Mouse (Mus musculus) heart, adult 18-20 months (tissue): ENCODE results near the gene Meox2. TPM values are rescaled to one million over a fixed set of nuclear protein-coding genes. Genes with fewer than 3 reads are reported as not detected.
"Not testable (repeated sequence)": the region's sequence is repeated elsewhere in the genome, so short reads cannot be mapped to it uniquely, and the experiment has no call there.

ENCODE experiments used
- DNase-seq, 2 experiments: peaks; one replicate each; pipeline ENCODE4 v3.0.0; 2021 to 2022; ENCODE audit warnings: mixed read lengths in 1 of 2
- long read RNA-seq, 2 experiments: library from polyadenylated mRNA; stranded (forward); transcript quantifications; one replicate each; pipeline ENCODE4 v2.0.0; 2021
- total RNA-seq, 2 experiments: library from RNA; stranded (reverse); gene quantifications; 2 replicates each; pipeline ENCODE4 v1.2.3; 2021

The Meox2 gene
- 1 to 10 TPM; 5.8 to 8.5 TPM for total RNA-seq
- long read RNA-seq, experiment 1, transcript Meox2-201 (3 exons, 2,360 nt): major isoform, 11 of 11 reads
- long read RNA-seq, experiment 1, partial matches to known transcripts: 0 of 11 reads
- long read RNA-seq, experiment 1, other reads (novel, unspliced or antisense): 0 of 11 reads
- long read RNA-seq, experiment 2, partial matches to known transcripts: 0 of 2 reads
- long read RNA-seq, experiment 2, other reads (novel, unspliced or antisense): 0 of 2 reads

DNA sequence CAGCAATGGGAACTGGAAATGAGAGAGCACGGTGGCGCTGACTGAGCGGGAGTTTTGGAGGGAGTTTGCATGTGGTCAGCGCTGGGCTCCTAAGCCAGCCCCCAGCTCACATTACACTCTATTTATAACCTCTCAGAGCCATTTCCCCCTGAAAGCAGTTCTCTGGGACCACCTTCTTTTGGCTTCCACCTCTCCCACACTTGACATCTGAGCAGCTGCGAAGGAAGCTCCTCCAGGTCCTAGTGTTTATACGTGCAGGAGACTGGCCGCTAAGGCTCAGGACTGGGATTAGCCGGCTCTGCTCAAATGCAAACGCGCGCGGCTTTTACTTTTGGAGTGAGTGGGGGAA lies at the start of gene Meox2:
Gene Meox2, plus strand, starts transcription at position 151 of the 349 bp plus-strand sequence.
- peak in 1 of 2 experiments; percentile 83 for DNase-seq

DNA sequence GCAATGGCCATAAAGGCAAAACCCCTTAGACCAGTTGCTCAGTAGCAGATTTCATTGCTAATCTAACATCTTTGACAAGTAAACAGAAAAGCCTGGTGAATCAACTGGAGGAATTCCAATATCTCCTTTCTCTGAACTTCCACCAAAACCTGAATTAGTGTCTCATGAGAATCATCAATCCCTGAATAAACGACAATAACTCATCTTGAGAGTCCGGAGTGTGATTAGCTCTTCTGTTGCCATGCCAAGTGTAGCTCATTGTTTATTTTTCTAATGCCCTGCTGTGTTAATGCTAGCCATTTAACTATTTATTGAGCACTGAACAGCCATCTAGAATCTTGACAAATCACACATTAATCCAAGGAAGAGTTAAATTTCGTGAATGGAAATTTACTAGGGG lies 35.7 kb upstream of the Meox2 start:
- DNase-seq: no peak

DNA sequence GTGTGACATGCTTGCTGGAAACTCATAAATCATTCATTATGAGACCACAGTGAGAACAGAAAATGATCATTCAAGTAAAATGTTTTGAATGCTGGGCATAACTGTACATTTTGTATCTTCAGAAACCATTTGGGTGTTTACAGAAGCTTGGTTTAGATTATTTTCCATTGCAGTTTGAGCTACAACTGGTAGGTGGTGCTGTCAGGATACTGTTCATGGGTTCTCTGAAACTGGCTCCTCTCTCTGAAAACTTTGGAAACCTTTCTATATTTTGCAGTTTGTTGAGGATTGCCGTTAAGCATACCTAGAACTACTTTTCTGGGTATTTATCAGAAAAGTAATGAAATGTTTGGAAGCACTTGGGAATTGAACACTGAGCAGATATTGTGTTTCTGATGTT lies 31.0 kb upstream of the Meox2 start:
- peak; percentile 27 to 36 for DNase-seq

DNA sequence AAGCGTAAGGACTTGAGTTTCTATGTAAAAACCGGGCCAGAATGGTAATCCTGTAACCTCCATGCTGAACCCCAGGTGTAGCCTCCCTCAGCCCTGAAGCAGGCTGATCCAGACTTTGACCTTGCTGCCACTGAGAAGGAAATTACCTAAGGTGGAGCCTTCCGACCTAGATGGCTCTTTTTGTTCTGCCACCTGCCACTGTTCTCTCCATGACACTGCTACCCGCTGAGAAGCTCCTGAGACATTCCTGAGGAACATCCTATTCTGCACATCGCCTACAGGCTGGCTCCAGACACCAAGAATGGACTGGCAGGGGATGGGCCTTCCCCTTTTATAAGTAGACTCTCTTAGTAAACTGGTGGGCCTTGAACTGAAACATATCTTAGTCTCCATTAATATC lies 28.3 kb upstream of the Meox2 start:
- not testable (repeated sequence) for DNase-seq

DNA sequence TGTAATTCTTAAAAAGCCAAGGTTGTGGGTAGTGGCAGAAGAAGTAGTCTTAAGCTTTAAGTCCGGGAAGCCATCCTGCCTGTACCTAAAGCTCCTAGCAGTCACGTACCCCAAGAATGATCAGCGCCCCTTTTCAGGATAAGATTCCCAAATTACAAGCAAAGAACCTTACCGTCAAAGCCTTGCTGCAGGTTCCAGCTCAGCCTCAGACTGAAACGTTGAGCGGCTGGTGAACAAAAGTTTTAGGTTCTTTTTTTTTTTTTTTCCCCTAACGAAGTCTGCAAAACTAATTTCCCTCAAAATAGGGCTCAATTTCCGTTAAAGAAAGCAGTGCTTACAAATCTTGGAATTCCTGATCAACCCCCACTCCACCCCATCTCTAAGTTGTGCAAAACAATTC lies 1.8 kb upstream of the Meox2 start:
- DNase-seq: peak; percentile 18 to 37

DNA sequence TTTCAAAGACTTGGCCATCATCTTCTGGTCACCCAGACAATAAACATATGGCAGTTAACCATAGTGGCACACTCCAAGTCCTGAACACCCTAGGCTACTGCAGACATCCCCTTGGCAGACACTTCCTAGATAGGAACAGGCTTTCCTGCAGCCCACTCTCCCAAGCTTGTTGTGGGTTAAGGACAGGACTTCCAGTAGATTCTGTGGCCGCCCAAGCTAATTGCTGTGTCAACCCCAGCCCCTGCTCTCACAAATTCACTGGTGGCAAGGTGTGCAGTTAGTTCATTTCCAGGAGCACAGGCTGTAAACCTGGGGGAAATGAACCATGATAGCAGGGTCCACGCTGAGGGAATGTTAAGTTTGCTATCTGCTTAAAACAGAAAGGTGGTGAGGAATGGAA lies 1.2 kb upstream of the Meox2 start:
- DNase-seq: peak; percentile 7 to 18

DNA sequence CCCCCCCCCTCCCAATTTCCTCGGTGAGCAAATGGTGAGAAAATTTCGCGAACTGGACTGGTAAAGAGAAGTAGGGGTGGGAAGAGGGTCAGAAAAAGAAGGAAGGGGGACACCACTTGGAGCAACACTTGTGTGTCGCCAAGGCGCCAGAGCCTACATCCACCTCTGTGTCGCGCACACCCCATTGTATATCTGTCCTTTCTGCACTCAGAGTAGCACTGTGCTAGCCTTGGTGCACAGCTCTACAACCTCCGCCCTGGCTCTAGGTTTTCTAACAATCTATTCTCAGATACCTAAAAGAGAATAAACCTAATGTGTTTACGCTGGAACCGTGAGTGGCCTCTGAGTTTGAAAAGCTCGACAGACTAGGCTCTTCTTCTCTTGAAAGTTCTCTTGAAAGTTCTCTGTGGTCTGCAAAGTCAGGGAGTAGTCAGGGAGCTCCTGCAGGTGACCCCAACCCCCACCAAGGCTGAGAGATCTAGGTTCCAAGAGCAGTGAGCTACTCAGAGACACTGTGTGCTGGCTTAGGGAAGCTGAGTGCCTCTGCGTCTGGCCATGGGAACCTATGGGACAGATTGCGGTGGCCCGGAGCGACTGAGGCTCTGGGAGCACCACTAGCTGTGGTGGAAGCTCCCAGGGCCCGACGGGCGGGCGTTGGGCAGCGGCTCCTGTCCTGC lies 489 bp upstream of the Meox2 start:
- no peak for DNase-seq

DNA sequence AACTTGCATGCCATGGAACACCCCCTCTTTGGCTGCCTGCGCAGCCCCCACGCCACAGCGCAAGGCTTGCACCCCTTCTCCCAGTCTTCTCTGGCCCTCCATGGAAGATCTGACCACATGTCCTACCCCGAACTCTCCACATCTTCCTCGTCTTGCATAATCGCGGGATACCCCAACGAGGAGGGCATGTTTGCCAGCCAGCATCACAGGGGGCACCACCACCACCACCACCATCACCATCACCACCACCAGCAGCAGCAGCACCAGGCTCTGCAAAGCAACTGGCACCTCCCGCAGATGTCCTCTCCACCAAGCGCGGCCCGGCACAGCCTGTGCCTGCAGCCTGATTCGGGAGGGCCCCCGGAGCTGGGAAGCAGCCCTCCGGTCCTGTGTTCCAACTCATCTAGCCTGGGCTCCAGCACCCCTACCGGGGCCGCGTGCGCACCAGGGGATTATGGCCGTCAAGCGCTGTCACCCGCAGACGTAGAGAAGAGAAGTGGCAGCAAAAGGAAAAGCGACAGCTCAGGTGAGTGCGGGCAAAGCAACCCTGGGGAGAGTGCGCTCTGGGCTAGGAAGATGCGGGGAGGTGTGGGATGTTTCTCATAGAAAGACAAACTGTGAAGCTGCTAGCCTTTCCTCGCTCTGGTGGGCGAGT lies 606 bp downstream of the Meox2 start:
- DNase-seq: peak; percentile 28 to 69

DNA sequence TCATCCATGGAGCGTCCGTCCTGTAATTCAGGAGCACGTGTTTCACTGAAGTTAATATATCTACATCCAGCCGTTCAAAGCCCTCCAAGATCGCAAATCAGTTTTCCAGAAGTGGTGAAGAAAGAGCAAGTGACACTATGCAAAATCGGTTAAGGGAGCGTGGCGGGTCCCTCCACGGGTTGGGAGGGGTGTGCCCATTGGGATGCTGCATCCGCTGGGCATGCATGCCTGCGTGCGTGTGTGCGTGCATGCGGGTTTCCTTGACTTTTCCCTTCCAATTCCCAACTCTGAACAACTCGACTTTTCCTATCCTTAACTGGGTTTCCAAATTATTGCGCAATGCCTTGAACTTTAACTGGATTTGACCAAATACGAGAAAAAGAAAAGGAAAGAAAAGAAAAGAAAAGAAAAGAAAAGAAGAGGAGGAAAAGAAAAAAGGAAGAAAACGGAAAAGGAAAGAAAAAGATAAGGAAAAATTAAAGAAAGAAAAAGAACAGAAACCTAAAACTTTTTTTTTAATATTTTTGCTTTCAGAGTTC lies 1.2 kb downstream of the Meox2 start:
- peak; percentile 24 to 44 for DNase-seq

DNA sequence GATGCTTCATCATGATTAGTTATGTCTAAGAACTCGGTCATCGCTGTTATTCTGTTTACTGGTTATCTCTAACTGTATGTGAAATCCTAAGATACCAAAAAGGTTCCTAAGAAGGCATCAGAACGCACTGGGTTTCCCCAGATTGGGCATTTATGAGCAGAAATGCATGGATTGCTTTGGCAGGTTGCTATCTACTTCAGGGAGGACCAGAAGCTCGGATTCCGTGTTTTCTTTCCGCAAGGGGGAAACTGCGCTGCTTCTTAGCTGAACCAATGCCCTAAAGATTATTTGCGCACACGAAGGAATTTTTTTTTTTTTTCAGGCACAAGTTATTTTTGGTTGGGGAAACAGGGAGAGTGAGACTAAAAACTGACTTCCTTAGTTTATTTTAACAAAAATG lies 2.6 kb downstream of the Meox2 start:
- DNase-seq: peak; percentile 16 to 22

DNA sequence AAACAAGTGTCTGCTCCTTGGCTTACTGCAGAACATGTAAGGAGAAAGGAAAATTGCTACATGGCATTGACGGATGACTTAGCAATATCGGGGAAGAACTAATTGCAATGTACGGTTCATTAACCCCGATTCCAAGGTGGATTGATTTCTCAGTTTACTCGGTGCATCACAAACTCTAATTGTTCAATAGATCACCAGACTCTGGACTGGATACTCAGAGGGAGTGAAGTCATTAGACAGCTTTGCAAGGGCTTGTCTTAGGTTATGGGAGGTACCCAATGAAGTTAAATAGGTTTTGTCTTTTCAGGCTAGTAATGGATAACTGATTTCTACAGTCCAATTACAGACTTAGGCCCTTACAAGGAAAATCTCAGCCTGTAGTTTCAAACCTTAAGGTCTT lies 10.9 kb downstream of the Meox2 start:
- DNase-seq: no peak

DNA sequence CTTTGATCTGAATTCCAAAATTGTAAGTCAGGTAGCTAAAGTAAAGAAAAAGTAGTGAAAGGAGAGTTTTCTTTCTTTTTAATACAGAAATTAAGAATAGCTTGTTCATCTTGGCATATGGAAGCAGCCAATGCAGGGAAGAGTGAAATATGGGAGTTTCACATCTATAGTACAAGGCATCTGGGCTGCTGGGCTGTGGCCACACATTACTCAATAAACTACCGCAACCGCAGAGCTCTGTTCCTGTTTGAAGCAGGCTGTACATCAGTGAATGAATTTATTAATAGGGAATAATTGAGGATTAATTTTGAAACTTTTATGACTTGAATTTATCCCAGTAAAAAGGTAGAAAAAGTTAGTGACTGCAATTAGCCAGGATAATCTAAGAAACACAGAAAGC lies 15.4 kb downstream of the Meox2 start:
- DNase-seq: no peak

DNA sequence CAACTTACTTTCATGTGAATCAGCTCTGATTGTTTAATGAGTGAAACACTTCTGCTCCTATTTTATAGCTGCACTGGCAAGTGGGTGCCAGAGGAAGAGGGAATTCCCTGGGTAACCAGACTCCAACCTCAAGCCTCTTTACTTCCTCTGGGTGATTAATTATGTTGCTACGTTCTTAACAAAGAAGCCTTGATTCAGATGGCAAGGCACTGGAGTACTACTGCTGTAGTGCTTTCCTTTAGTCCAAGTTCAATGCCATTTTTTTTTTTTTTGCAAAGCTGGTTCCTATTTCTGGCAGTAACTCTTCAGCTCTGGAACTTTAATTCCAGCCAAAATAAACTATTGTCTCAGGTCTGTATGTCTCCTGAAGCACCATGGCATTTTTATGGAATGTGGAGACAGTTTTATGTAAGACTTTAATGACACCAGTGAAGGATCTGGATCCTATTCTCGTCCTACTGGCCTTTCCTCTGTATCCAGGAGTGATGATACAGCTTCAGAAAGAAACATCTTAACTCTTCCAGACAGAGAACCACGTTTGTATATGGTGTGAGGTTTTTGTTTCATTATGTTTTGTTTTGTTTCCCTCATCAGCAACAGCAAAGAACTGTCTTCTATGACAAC lies 33.9 kb downstream of the Meox2 start:
- DNase-seq: no peak

DNA sequence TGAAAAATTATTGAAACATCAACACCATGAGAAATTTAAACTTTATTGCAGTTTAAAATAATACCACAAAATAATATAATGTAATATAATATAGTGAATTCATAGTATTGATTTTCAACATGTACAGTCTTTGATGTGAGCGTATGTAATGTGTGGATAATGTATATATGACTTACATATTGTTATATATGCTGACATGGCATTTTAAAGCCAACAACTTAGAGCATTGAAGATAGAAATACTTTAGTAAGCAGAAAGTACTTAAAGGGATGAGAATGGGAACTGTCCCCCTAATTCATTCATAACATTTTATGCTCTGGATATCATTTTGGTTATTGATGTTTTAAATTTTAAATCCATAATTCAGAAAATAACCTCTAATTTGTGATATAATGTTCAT lies 35.5 kb downstream of the Meox2 start:
- no peak for DNase-seq

DNA sequence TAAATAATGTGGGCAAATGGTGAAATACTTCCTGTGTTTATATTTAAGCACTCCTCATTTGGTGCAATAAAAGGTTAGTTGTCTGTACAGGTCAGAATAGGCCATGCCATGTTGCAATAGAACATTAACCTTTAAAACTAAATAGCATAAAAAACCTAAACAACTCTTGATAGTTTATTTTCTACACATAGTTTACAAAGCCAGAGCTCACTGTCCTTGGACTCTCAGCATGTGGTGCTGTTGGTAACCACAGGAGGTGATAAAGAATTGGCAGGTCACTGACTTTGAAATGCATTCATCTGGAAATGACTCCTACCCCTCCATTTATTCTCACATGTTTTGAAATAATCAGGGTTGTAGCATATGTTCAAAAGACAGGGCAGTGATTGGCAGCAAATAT lies 59.4 kb downstream of the Meox2 start:
- no peak for DNase-seq

DNA sequence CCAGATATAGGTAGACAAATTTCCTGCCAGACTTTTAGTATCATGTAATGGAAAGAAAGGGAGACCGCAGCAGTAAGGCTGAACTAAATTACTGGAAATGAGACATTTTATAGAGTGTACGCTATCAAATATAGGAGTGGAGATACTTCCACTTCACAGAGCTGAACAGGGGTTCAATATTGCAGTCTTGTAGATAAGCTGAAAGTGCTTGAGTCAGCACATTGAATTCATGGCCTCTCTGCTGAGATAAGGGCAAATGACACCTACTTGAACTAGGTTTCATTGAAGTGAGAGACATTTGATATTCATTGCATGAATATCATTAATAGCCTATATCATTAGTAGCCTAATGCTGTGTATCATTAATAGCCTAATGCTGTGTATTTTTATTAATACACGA lies 65.0 kb downstream of the Meox2 start:
- DNase-seq: no peak

DNA sequence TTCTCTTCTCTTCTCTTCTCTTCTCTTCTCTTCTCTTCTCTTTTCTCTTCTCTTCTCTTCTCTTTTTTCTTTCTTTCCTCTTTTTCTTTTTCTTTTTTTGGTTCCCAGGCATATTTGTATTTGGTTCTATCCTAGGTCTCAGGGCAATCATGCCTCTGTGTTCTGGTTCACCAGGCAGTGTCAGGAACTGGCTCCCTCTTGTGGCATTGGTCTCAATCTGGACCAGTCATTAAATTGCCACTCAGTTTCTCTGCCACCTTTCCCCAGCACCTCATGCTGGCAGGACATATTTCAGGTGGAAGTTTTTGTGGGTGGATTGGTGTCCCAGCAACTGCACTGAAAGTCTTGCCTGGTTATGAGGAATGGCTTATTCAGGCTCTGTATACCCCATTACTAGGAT lies 75.3 kb downstream of the Meox2 start:
- peak; percentile 33 to 64 for DNase-seq

DNA sequence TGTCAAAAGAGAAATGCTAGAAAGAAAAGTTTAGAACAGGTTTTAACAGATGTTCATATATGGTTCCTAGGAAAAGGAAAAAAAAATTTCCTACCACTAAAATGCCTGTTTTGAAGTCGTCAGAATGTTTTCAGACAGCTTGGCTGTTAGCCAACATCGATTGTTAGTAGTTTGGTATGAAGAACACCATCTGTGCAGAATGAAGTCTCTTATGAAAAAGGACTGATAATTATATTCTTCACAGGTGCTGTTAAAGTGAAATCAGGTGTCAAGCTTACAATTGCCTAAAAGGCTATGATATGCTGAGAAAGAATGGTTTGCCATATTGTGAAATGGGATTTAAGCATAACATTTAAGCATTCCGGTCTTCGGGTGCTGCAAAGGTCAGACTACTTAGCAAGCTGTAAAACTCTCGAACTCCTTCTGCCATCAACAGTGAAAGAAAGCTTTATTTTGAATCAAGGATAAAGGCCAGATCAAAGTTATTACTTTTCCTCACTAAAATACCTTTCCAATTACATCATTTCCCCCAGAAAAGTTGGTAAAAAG lies 80.7 kb downstream of the Meox2 start:
- DNase-seq: no peak
